Mouse (Mus musculus) CH12.LX (cell line): ENCODE measurements around the gene Timm17a. TPM values are rescaled to one million over a fixed set of nuclear protein-coding genes. Genes with fewer than 3 reads are reported as not detected.

Source experiments
- DNase-seq: peaks from one replicate; pipeline ENCODE4 v3.0.0-alpha.2; 2013; ENCODE audit errors: extremely low read depth
- H3K27ac ChIP-seq: 2 replicates; pipeline ENCODE4 v1.5.1; 2012; ENCODE audit warnings: low read depth, mild to moderate bottlenecking, control low read depth, moderate library complexity; ENCODE audit not compliant: insufficient read depth
- H3K27me3 ChIP-seq: replicated peaks from 2 replicates; pipeline ENCODE3; 2012; ENCODE audit warnings: inconsistent platforms
- H3K36me3 ChIP-seq, 2 experiments: replicated peaks in 1 of 2; 2 replicates each; pipeline versions ENCODE3 to v1.6.1; 2012; ENCODE audit warnings: inconsistent platforms in 1 of 2, low read length in 1 of 2, mild to moderate bottlenecking in 1 of 2, mixed read lengths in 1 of 2, moderate library complexity in 1 of 2; ENCODE audit not compliant: control insufficient read depth in 1 of 2, insufficient read depth in 1 of 2
- H3K4me1 ChIP-seq, 2 experiments: 2 replicates each; pipeline ENCODE4 v1.6.1; 2012; ENCODE audit warnings: inconsistent platforms in 1 of 2, moderate library complexity in 1 of 2; ENCODE audit not compliant: insufficient read depth in 2 of 2, control insufficient read depth in 1 of 2
- H3K4me2 ChIP-seq: 2 replicates; pipeline ENCODE4 v1.6.1; 2012; ENCODE audit warnings: low read depth, mild to moderate bottlenecking, control low read depth; ENCODE audit not compliant: poor library complexity, insufficient read depth, severe bottlenecking
- H3K4me3 ChIP-seq, 3 experiments: fragments of 150-350 bp in 1 of 3; sonication (generic) in 1 of 3; replicated peaks in 1 of 3; 2 replicates each; pipeline versions ENCODE3 to v1.5.1; 2011 to 2012; ENCODE audit warnings: low read depth in 2 of 3, low read length in 2 of 3, mild to moderate bottlenecking in 2 of 3, moderate library complexity in 2 of 3, control low read depth in 1 of 3, improper control_type of control experiment in 1 of 3, inconsistent platforms in 1 of 3, mixed read lengths in 1 of 3; ENCODE audit not compliant: poor library complexity in 1 of 3
- H3K79me2 ChIP-seq: replicated peaks from 2 replicates; pipeline ENCODE4 v1.6.1; 2012; ENCODE audit warnings: mild to moderate bottlenecking, moderate library complexity; ENCODE audit not compliant: control insufficient read depth, poor library complexity, insufficient read depth, severe bottlenecking; ENCODE audit errors: extremely low read depth
- H3K9ac ChIP-seq: 2 replicates; pipeline ENCODE4 v1.6.1; 2012; ENCODE audit warnings: low read depth, mild to moderate bottlenecking, control low read depth, moderate library complexity; ENCODE audit not compliant: insufficient read depth
- H3K9me3 ChIP-seq: replicated peaks from 2 replicates; pipeline ENCODE3; 2012; ENCODE audit warnings: low read length, inconsistent platforms, mixed read lengths
- BHLHE40 ChIP-seq: IDR thresholded peaks from 2 replicates; pipeline ENCODE4 v1.6.1; 2011; ENCODE audit warnings: mild to moderate bottlenecking, low read depth, low read length, improper control_type of control experiment
- CHD1 ChIP-seq: IDR thresholded peaks from 2 replicates; pipeline ENCODE4 v1.6.1; 2012; ENCODE audit warnings: low read depth, low read length, improper control_type of control experiment, inconsistent platforms
- CHD2 ChIP-seq: IDR thresholded peaks from 2 replicates; pipeline ENCODE4 v1.6.1; 2011; ENCODE audit warnings: low read length, improper control_type of control experiment
- CTCF ChIP-seq, 2 experiments: IDR thresholded peaks in 1 of 2; conservative IDR thresholded peaks in 1 of 2; 2 replicates each; pipeline ENCODE4 v1.5.1; 2011 to 2012; ENCODE audit warnings: low read depth in 2 of 2, low read length in 2 of 2, improper control_type of control experiment in 1 of 2, inconsistent platforms in 1 of 2, mild to moderate bottlenecking in 1 of 2, moderate library complexity in 1 of 2
- EP300 ChIP-seq: IDR thresholded peaks from 2 replicates; pipeline ENCODE4 v1.6.1; 2011; ENCODE audit warnings: low read length, improper control_type of control experiment
- IRF4 ChIP-seq: IDR thresholded peaks from 2 replicates; pipeline ENCODE4 v1.6.1; 2014; ENCODE audit warnings: low read depth, mild to moderate bottlenecking, inconsistent platforms, low read length, improper control_type of control experiment
- JUN ChIP-seq: IDR thresholded peaks from 2 replicates; pipeline ENCODE4 v1.6.1; 2011; ENCODE audit warnings: low read depth, mild to moderate bottlenecking, low read length, improper control_type of control experiment, moderate library complexity; ENCODE audit not compliant: insufficient read depth
- KAT2A ChIP-seq: IDR thresholded peaks from 2 replicates; pipeline ENCODE4 v1.6.1; 2012; ENCODE audit warnings: low read length, improper control_type of control experiment, inconsistent platforms; ENCODE audit not compliant: insufficient replicate concordance
- NELFE ChIP-seq: IDR thresholded peaks from 2 replicates; pipeline ENCODE4 v1.6.1; 2011; ENCODE audit warnings: low read depth, low read length, improper control_type of control experiment
- NRF1 ChIP-seq: IDR thresholded peaks from 2 replicates; pipeline ENCODE4 v1.6.1; 2014; ENCODE audit warnings: low read depth, mild to moderate bottlenecking, inconsistent platforms, low read length, improper control_type of control experiment, moderate library complexity
- PAX5 ChIP-seq: IDR thresholded peaks from 2 replicates; pipeline ENCODE4 v1.6.1; 2012; ENCODE audit warnings: low read length, inconsistent platforms, mixed read lengths
- POLR2A ChIP-seq: IDR thresholded peaks from 2 replicates; pipeline ENCODE4 v1.6.1; 2011; ENCODE audit warnings: low read depth, mild to moderate bottlenecking, improper control_type of control experiment, low read length
- RAD21 ChIP-seq: IDR thresholded peaks from 2 replicates; pipeline ENCODE4 v1.6.1; 2011; ENCODE audit warnings: low read depth, mild to moderate bottlenecking, low read length, improper control_type of control experiment, moderate library complexity
- RCOR1 ChIP-seq: conservative IDR thresholded peaks from 2 replicates; pipeline ENCODE4 v1.6.1; 2012; ENCODE audit warnings: low read depth, mild to moderate bottlenecking, inconsistent platforms, low read length, improper control_type of control experiment
- SMC3 ChIP-seq: IDR thresholded peaks from 2 replicates; pipeline ENCODE4 v1.6.1; 2011; ENCODE audit warnings: low read depth, low read length, improper control_type of control experiment
- USF1 ChIP-seq: IDR thresholded peaks from 2 replicates; pipeline ENCODE4 v1.6.1; 2014; ENCODE audit warnings: low read depth, mild to moderate bottlenecking, inconsistent platforms, low read length, improper control_type of control experiment
- USF2 ChIP-seq: conservative IDR thresholded peaks from 2 replicates; pipeline ENCODE4 v1.6.1; 2011; ENCODE audit warnings: low read depth, low read length, improper control_type of control experiment
- ZC3H11A ChIP-seq: IDR thresholded peaks from 2 replicates; pipeline ENCODE4 v1.6.1; 2012; ENCODE audit warnings: low read depth, mild to moderate bottlenecking, inconsistent platforms, low read length, improper control_type of control experiment
- ZKSCAN1 ChIP-seq: IDR thresholded peaks from 2 replicates; pipeline ENCODE4 v1.6.1; 2012; ENCODE audit warnings: low read depth, inconsistent platforms, low read length, improper control_type of control experiment, borderline replicate concordance
- dilution Hi-C: fragments of 300-500 bp; cut with MboI; formaldehyde crosslinking; loops from 2 replicates; pipeline ENCODE4 v1.14.3; 2020; ENCODE audit warnings: low sequenced_read_pairs; ENCODE audit not compliant: extremely low pct_unique_long_range_greater_than_20kb, extremely low pct_ligation_motif_present
- in situ Hi-C: fragments of 300-500 bp; cut with MboI; formaldehyde crosslinking; loops from 3 replicates; pipeline ENCODE4 v1.14.3; 2019; ENCODE audit warnings: low sequenced_read_pairs, low pct_ligation_motif_present, low pct_unique_long_range_greater_than_20kb, mixed read lengths
- polyA plus RNA-seq: library from polyadenylated mRNA; unstranded; fragments of >175 nt; gene quantifications from 2 replicates; pipeline ENCODE4 v1.2.1, GENCODE M21; 2012; ENCODE audit warnings: low read depth; ENCODE audit not compliant: insufficient read length
- total RNA-seq, 2 experiments: library from RNA; depleted of rRNA; stranded (reverse); fragments of 300-350 nt in 1 of 2; fragments of >200 nt in 1 of 2; gene quantifications; 2 replicates each; pipeline ENCODE4 v1.2.3; 2012 to 2014

Timm17a gene
- total and polyA plus RNA-seq, 3 experiments = 126 to 341 (median 238) TPM

- no peaks in the 10 kb centered on the region for H3K9me3 ChIP-seq
- TF ChIP-seq USF2 (no peak), CHD1 (no peak), POLR2A (no peak), NELFE (no peak), KAT2A (no peak), JUN (no peak), CHD2 (no peak), SMC3 (no peak), EP300 (no peak), ZKSCAN1 (no peak), IRF4 (no peak)
- TF ChIP-seq, all 38 proteins: peak for 0
- Histone ChIP-seq H3K9ac (no peak overlapping the region), H3K4me2 (no peak overlapping the region), H3K27me3 (no peaks in the 10 kb centered on the region), H3K4me3 (no peak overlapping the region), H3K79me2 (no peaks in the 10 kb centered on the region), H3K36me3 (peaks cover 42 to 71% of the 10 kb centered on the region in 2 experiments), H3K27ac (no peak overlapping the region), H3K4me1 (peaks cover 17 to 45% of the 10 kb centered on the region in 2 experiments; a peak in 3 of 4 replicates)
- dilution Hi-C loops (no loop called here), in situ Hi-C loops (no loop called here)
- no peak for DNase-seq
Observed at GRCm38 (mm10) chr1:135263316-135263715, 50.3 kb downstream of the Timm17a start.

- peaks cover 16 to 35% of the 10 kb centered on the region in 2 experiments; a peak in 3 of 4 replicates for H3K4me1 ChIP-seq
- TF ChIP-seq CTCF (conservative IDR thresholded peaks at IDR 0.05 in 1 of 2, IDR thresholded peaks at IDR 0.05 in 1 of 2; ENCODE audit: low read depth in 2 of 2, low read length in 2 of 2) = peak in 1 of 2 experiments; percentile 38; a peak in 1 of 4 replicates
- no peak for TF ChIP-seq JUN
- TF ChIP-seq RCOR1 = no peak
- TF ChIP-seq NRF1 = no peak
- no peak for TF ChIP-seq USF1
- TF ChIP-seq SMC3 = peak; percentile 23
- peak; percentile 1 for TF ChIP-seq RAD21
- no peak for TF ChIP-seq ZC3H11A
- no peak for TF ChIP-seq PAX5
- TF ChIP-seq BHLHE40 = no peak
- peak; percentile 24 for DNase-seq
- in situ Hi-C loops = no loop called here
- H3K4me2 ChIP-seq = no peak overlapping the region
- H3K79me2 ChIP-seq = peaks cover 8% of the 10 kb centered on the region
- H3K4me3 ChIP-seq = no peak overlapping the region
- H3K9me3 ChIP-seq = no peaks in the 10 kb centered on the region
- H3K27ac ChIP-seq = 0 out of 2 replicates have a peak overlapping the region, but pooled peaks have one; percentile 5
- H3K36me3 ChIP-seq = peaks cover 34 to 61% of the 10 kb centered on the region in 2 experiments
- no peak overlapping the region for H3K9ac ChIP-seq
- dilution Hi-C loops = no loop called here
- H3K27me3 ChIP-seq = no peaks in the 10 kb centered on the region
Observed at GRCm38 (mm10) chr1:135262329-135262728, 51.2 kb downstream of the Timm17a start.
